27 mouse cellular contexts compared by ENCODE assay signal in genomic region chr3:89908836-89909235, GRCm38 (mm10). TPM values are rescaled to one million over a fixed set of nuclear protein-coding genes. Genes with fewer than 3 reads are reported as not detected.
DNase-seq lines count a peak whose midpoint lies in the region; ATAC-seq and TF ChIP-seq lines count a peak whose summit lies in the region.
"Had no signal": no experiment of that assay in that cellular context is flagged by ENCODE, and none has a peak within 500 bp of the region (broad histone marks: within the 10 kb centered on the region; RNA-seq: fewer than 3 reads in every experiment).

No protein-coding gene starts in this region.

- no peak for TF ChIP-seq EP300 in lung, postnatal 0 days (IDR thresholded peaks at IDR 0.05)
- peak; percentile 85 for TF ChIP-seq EP300 in CH12.LX (IDR thresholded peaks at IDR 0.05; ENCODE audit: low read length)

- dilution Hi-C loops in CH12.LX (cut with MboI; ENCODE audit: extremely low pct_ligation_motif_present, extremely low pct_unique_long_range_greater_than_20kb, low sequenced_read_pairs) = no loop called here

- H3K27ac ChIP-seq in lung, postnatal 0 days (ENCODE audit: low read length) = 0 out of 2 replicates have a peak overlapping the region, but pooled peaks have one; percentile 32
- H3K27ac ChIP-seq in CH12.LX (ENCODE audit: insufficient read depth, low read depth) = peak overlapping the region; percentile 84
- H3K27ac ChIP-seq: forebrain, embryonic 10.5 days; hindbrain, embryonic 10.5 days; hindbrain, postnatal 0 days; limb, embryonic 12.5 days; midbrain, embryonic 15.5 days; stomach, embryonic 15.5 days had no signal

- TF ChIP-seq RAD21 in CH12.LX (IDR thresholded peaks at IDR 0.05; ENCODE audit: low read depth, low read length) = peak; percentile 14

- H3K4me1 ChIP-seq in lung, postnatal 0 days (ENCODE audit: insufficient read depth, low read depth, low read length) = peaks cover 11% of the 10 kb centered on the region; the same call in 1 of the 2 replicates
- peaks cover 36 to 87% of the 10 kb centered on the region in 2 experiments for H3K4me1 ChIP-seq in CH12.LX (ENCODE audit: control insufficient read depth in 1 of 2, insufficient read depth in 2 of 2)

- 80% methylated on average over 6 of the region's 6 CpGs for WGBS in lung, postnatal 0 days

- H3K27me3 ChIP-seq in lung, postnatal 0 days (replicated peaks; ENCODE audit: insufficient read depth, low read length) = no peaks in the 10 kb centered on the region
- H3K27me3 ChIP-seq in CH12.LX (replicated peaks) = peaks cover 14% of the 10 kb centered on the region

- H3K4me3 ChIP-seq in lung, postnatal 0 days (ENCODE audit: low read depth, low read length) = no peak overlapping the region
- H3K4me3 ChIP-seq in CH12.LX (replicated peaks in 1 of 3; ENCODE audit: low read depth in 2 of 3, low read length in 2 of 3, poor library complexity in 1 of 3) = no peak overlapping the region
- H3K4me3 ChIP-seq: forebrain, embryonic 10.5 days; hindbrain, embryonic 10.5 days; limb, embryonic 12.5 days; midbrain, embryonic 15.5 days; myocyte; stomach, embryonic 15.5 days had no signal

- no peak for TF ChIP-seq CTCF in lung, postnatal 0 days (IDR thresholded peaks at IDR 0.05)
- no peak for TF ChIP-seq CTCF in CH12.LX (conservative IDR thresholded peaks at IDR 0.05 in 1 of 2, IDR thresholded peaks at IDR 0.05 in 1 of 2; ENCODE audit: low read depth in 2 of 2, low read length in 2 of 2)

- H3K9me3 ChIP-seq in lung, postnatal 0 days (ENCODE audit: low read length) = no peaks in the 10 kb centered on the region
- H3K9me3 ChIP-seq in CH12.LX (replicated peaks; ENCODE audit: low read length) = no peaks in the 10 kb centered on the region
- H3K9me3 ChIP-seq: forebrain, embryonic 10.5 days; hindbrain, embryonic 10.5 days; limb, embryonic 12.5 days; midbrain, embryonic 15.5 days; stomach, embryonic 15.5 days had no signal

- peak overlapping the region; percentile 25; the same call in 1 of the 2 replicates for H3K4me2 ChIP-seq in lung, postnatal 0 days (replicated peaks; ENCODE audit: low read depth, low read length)
- peak overlapping the region; percentile 85 for H3K4me2 ChIP-seq in CH12.LX (ENCODE audit: insufficient read depth, low read depth, poor library complexity, severe bottlenecking)
- H3K4me2 ChIP-seq: heart, embryonic 11.5 days; limb, embryonic 12.5 days; midbrain, embryonic 15.5 days; stomach, embryonic 15.5 days had no signal

- no peaks in the 10 kb centered on the region for H3K36me3 ChIP-seq in lung, postnatal 0 days (ENCODE audit: insufficient read depth, low read length)
- H3K36me3 ChIP-seq in CH12.LX (replicated peaks in 1 of 2; ENCODE audit: control insufficient read depth in 1 of 2, insufficient read depth in 1 of 2, low read length in 1 of 2) = peaks cover 2 to 3% of the 10 kb centered on the region in 2 experiments
- H3K36me3 ChIP-seq: forebrain, embryonic 10.5 days; hindbrain, embryonic 10.5 days; limb, embryonic 12.5 days; midbrain, embryonic 15.5 days; stomach, embryonic 15.5 days had no signal

- H3K9ac ChIP-seq in lung, postnatal 0 days (replicated peaks; ENCODE audit: low read depth) = no peak overlapping the region
- H3K9ac ChIP-seq in CH12.LX (ENCODE audit: insufficient read depth, low read depth) = no peak overlapping the region
- H3K9ac ChIP-seq: limb, embryonic 12.5 days; midbrain, embryonic 15.5 days; stomach, embryonic 15.5 days had no signal

- 0 out of 2 replicates have a peak, but pooled peaks have one; percentile 21 for TF ChIP-seq POLR2A in CH12.LX (IDR thresholded peaks at IDR 0.05; ENCODE audit: low read depth, low read length)

- in situ Hi-C loops in CH12.LX (cut with MboI; ENCODE audit: low pct_ligation_motif_present, low pct_unique_long_range_greater_than_20kb, low sequenced_read_pairs) = no loop called here

- no peak for DNase-seq in lung, postnatal 0 days (ENCODE audit: low spot score)
- DNase-seq in lung, postnatal 14 days = no peak
- peak; percentile 61 for DNase-seq in CD4-positive helper T cell, adult 2 months (ENCODE audit: low read depth, low spot score)
- DNase-seq in CH12.LX (ENCODE audit: extremely low read depth) = peak; percentile 60
- no peak for DNase-seq in kidney, adult 9 months
- no peak for DNase-seq in layer of hippocampus, postnatal 36 days
- DNase-seq: adrenal gland, postnatal 25 days; cerebellum, adult 11 months; cerebellum, adult 9-11 months; gastrocnemius, postnatal 10 days; kidney, adult 11 months; kidney, postnatal 10 days; lung, postnatal 36 days; right cerebral cortex, adult 18-20 months; right cerebral cortex, postnatal 4 days; thymus, postnatal 25 days had no signal

- ATAC-seq in lung, postnatal 0 days = no peak
- ATAC-seq in inflammation-experienced regulatory T-cells, adult 6 months = peak; percentile 34
- no peak for ATAC-seq in monocyte, adult 5-6 weeks (replicated peaks; ENCODE audit: insufficient number of reproducible peaks, low FRiP score, low TSS enrichment, poor library complexity, severe bottlenecking)
- ATAC-seq: forebrain, embryonic 16.5 days; hindbrain, postnatal 0 days; midbrain, embryonic 15.5 days had no signal

- H3K79me2 ChIP-seq in CH12.LX (replicated peaks; ENCODE audit: control insufficient read depth, extremely low read depth, insufficient read depth, poor library complexity, severe bottlenecking) = peaks cover under 1% of the 10 kb centered on the region; the same call in 1 of the 2 replicates

TF ChIP-seq in CH12.LX, 34 proteins besides CTCF, POLR2A, EP300 and RAD21:
- TF ChIP-seq USF1 (IDR thresholded peaks at IDR 0.05; ENCODE audit: low read depth, low read length) (no peak), BHLHE40 (IDR thresholded peaks at IDR 0.05; ENCODE audit: low read depth, low read length) (peak; percentile 94), POLR2AphosphoS2 (IDR thresholded peaks at IDR 0.05; ENCODE audit: low read depth, low read length) (no peak), ELF1 (IDR thresholded peaks at IDR 0.05; ENCODE audit: low read depth, low read length) (0 out of 2 replicates have a peak, but pooled peaks have one; percentile 40), ZNF384 (IDR thresholded peaks at IDR 0.05; ENCODE audit: low read depth, low read length) (peak; percentile 40), CHD2 (IDR thresholded peaks at IDR 0.05; ENCODE audit: low read length) (peak; percentile 79), ZKSCAN1 (IDR thresholded peaks at IDR 0.05; ENCODE audit: borderline replicate concordance, low read depth, low read length) (no peak), JUND (conservative IDR thresholded peaks at IDR 0.05; ENCODE audit: low read depth, low read length) (0 out of 2 replicates have a peak, but pooled peaks have one; percentile 9), MEF2A (IDR thresholded peaks at IDR 0.05; ENCODE audit: borderline replicate concordance, low read depth, low read length) (peak; percentile 64), CHD1 (IDR thresholded peaks at IDR 0.05; ENCODE audit: low read depth, low read length) (no peak), SIN3A (IDR thresholded peaks at IDR 0.05; ENCODE audit: low read length) (no peak; the same call in 1 of the 2 replicates), TBP (conservative IDR thresholded peaks at IDR 0.05; ENCODE audit: low read depth, low read length) (no peak), GABPA (IDR thresholded peaks at IDR 0.05; ENCODE audit: insufficient replicate concordance, low read depth, low read length) (no peak), ETS1 (conservative IDR thresholded peaks at IDR 0.05; ENCODE audit: low read depth, low read length) (peak; percentile 67), IRF4 (IDR thresholded peaks at IDR 0.05; ENCODE audit: low read depth, low read length) (peak; percentile 77), NRF1 (IDR thresholded peaks at IDR 0.05; ENCODE audit: low read depth, low read length) (peak; percentile 66), ZMIZ1 (IDR thresholded peaks at IDR 0.05; ENCODE audit: low read depth, low read length) (no peak), MAZ (IDR thresholded peaks at IDR 0.05; ENCODE audit: low read depth, low read length) (peak; percentile 80; the same call in 1 of the 2 replicates), UBTF (IDR thresholded peaks at IDR 0.05; ENCODE audit: low read depth, low read length) (peak; percentile 17; the same call in 1 of the 2 replicates), MXI1 (IDR thresholded peaks at IDR 0.05; ENCODE audit: low read depth, low read length) (peak; percentile 78), RCOR1 (conservative IDR thresholded peaks at IDR 0.05; ENCODE audit: low read depth, low read length) (peak; percentile 63; the same call in 1 of the 2 replicates), KAT2A (IDR thresholded peaks at IDR 0.05; ENCODE audit: insufficient replicate concordance, low read length) (no peak), SMC3 (IDR thresholded peaks at IDR 0.05; ENCODE audit: low read depth, low read length) (no peak), NELFE (IDR thresholded peaks at IDR 0.05; ENCODE audit: low read depth, low read length) (no peak), PAX5 (IDR thresholded peaks at IDR 0.05; ENCODE audit: low read length) (no peak), TCF12 (IDR thresholded peaks at IDR 0.05; ENCODE audit: low read depth, low read length) (peak; percentile 94), HCFC1 (IDR thresholded peaks at IDR 0.05; ENCODE audit: low read depth, low read length) (no peak), MYC (IDR thresholded peaks at IDR 0.05; ENCODE audit: low read depth, low read length) (peak; percentile 82), MAX (IDR thresholded peaks at IDR 0.05; ENCODE audit: low read length) (peak; percentile 71; the same call in 1 of the 2 replicates), JUN (IDR thresholded peaks at IDR 0.05; ENCODE audit: insufficient read depth, low read depth, low read length) (no peak)

RNA-seq across cellular contexts. Expression of gene Il6ra, which starts 4.2 kb away (rescaled TPM):
- 15.7 and 17.9 TPM in 2 replicates for polyA plus RNA-seq in lung, postnatal 0 days (2015; fragmentation: Nextera tagmentation; extraction: Ambion mirVana)
- total RNA-seq in CH12.LX (2012; rRNA removed) = 1.4 and 2.2 TPM in 2 replicates
- 1.4 and 1.6 TPM in 2 replicates for total RNA-seq in CH12.LX (2014; rRNA removed)
- 4.4 and 4.8 TPM in 2 replicates for polyA plus RNA-seq in CH12.LX (2012; ENCODE audit: insufficient read length, low read depth)
- polyA plus RNA-seq in inflammation-experienced regulatory T-cells, adult 6 months (2017; shearing (Covaris generic)) = 10 to 100 TPM in 2 of 3 experiments, 1 to 10 TPM in 1; 4.6 to 23.5 (median 19.0) TPM
- 36.2 to 60.6 TPM (median 43.2 TPM) in 3 replicates for total RNA-seq in monocyte, adult 5-6 weeks (2017)
- total RNA-seq in layer of hippocampus, postnatal 36 days (2021) = 1 to 10 TPM; 6.3 to 7.7 TPM

RNA-seq across cellular contexts. Expression of gene Atp8b2, which starts 54.5 kb away (rescaled TPM):
- polyA plus RNA-seq in lung, postnatal 0 days (2015; fragmentation: Nextera tagmentation; extraction: Ambion mirVana) = 7.1 and 7.4 TPM in 2 replicates
- total RNA-seq in CH12.LX (2012; rRNA removed) (35.8 and 51.8 TPM in 2 replicates), CH12.LX (2014; rRNA removed) (33.2 and 34.2 TPM in 2 replicates)
- 31.3 and 44.4 TPM in 2 replicates for polyA plus RNA-seq in CH12.LX (2012; ENCODE audit: insufficient read length, low read depth)
- polyA plus RNA-seq in inflammation-experienced regulatory T-cells, adult 6 months (2017; shearing (Covaris generic)) = 10 to 100 TPM; 21.8 to 24.1 (median 22.9) TPM
- 67.8 to 132 TPM (median 89.1 TPM) in 3 replicates for total RNA-seq in monocyte, adult 5-6 weeks (2017)
- total RNA-seq in layer of hippocampus, postnatal 36 days (2021) = 10 to 100 TPM; 82.7 to 86.9 TPM

Comparison
In these comparisons a context has a peak if more than half of its experiments do, and no peak if none do; other contexts are left out.
1. DNase-seq: peak in CD4-positive helper T cell, adult 2 months (single experiment) and CH12.LX (single experiment); none in lung, postnatal 0 days (single experiment), lung, postnatal 14 days (single experiment), kidney, adult 9 months (single experiment) and layer of hippocampus, postnatal 36 days (0 of 2).